Mouse (Mus musculus) retina, postnatal 7 days (tissue): ENCODE results near the gene Dbndd2.
A peak's percentile ranks its signal among the peaks of the same experiment; 100 is the strongest.

Experiments
- DNase-seq: peaks from one replicate; pipeline ENCODE4 v3.0.0-alpha.2; 2012; ENCODE audit warnings: low read depth, low spot score

The Dbndd2 gene

GRCm38 (mm10) chr2:164453887-164454500, 31.9 kb upstream of the Dbndd2 start:
- no peak for DNase-seq

- no peak for DNase-seq
Measured at GRCm38 (mm10) chr2:164454846-164455245, 31.1 kb upstream of the Dbndd2 start.

- no peak for DNase-seq
Measured at GRCm38 (mm10) chr2:164455421-164456190, 30.3 kb upstream of the Dbndd2 start.

DNA sequence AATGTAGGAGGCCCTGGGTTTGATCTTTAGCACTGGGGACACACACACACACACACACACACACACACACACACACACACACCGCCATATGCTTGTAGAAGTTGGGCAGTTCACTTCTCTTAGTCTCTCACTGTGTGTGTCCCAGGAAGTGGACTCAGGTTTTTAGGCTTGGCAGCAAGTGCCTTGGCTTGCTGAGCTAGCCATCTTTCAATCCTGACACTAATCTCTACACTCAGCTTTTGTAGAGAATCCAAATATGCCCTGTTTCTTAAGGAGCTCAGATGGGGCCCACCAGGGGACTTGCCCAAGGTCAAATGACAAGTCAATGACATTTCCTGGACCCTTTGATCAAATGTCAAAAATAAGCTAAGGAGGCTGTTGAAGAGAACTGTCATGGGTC, 29.5 kb upstream of the Dbndd2 start:
- no peak for DNase-seq

- no peak for DNase-seq
Measured at GRCm38 (mm10) chr2:164456864-164457300, 29.0 kb upstream of the Dbndd2 start, which contains the start of gene Sys1. Gene Sys1, plus strand, starts transcription at chr2:164456964.

DNA sequence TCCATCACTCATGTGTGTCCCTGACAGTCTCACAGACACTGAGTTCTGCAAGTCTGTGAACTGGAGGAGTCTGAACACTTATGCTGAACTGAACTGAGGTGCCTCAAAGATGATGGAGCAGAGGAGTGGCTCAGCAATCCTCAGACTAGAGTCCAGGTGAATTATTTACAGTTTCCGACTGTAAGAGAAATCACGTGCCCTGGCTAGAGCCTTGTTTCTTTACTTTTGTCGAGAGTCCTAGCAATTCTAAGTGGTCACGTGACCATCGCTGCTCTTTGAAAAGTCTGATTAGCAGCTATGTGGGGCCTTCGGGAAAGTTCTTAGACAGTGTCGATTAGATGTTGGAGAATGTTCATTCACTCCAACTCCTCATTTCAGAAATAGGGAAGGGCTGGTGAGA, 28.0 kb upstream of the Dbndd2 start:
- DNase-seq: no peak

DNA sequence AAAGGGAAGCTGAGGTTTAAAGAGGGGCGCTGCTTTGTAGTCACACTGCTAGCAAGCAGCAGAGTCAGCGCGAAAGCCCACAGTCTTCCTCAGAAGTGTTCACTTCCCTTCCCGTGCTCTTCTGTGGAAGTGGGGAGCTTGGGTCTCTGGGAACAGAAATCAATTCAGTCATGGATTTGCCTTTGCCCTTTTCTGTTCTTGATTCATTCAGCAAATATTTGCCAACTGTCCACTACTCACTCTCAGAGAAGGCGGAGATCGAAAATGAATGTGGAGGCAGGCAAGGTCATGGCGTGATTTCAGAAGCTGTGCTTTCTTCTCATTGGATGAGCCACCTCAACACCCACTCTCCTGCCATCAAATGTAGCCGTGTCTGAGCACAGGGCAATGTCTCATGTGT, 27.4 kb upstream of the Dbndd2 start:
- no peak for DNase-seq

DNA sequence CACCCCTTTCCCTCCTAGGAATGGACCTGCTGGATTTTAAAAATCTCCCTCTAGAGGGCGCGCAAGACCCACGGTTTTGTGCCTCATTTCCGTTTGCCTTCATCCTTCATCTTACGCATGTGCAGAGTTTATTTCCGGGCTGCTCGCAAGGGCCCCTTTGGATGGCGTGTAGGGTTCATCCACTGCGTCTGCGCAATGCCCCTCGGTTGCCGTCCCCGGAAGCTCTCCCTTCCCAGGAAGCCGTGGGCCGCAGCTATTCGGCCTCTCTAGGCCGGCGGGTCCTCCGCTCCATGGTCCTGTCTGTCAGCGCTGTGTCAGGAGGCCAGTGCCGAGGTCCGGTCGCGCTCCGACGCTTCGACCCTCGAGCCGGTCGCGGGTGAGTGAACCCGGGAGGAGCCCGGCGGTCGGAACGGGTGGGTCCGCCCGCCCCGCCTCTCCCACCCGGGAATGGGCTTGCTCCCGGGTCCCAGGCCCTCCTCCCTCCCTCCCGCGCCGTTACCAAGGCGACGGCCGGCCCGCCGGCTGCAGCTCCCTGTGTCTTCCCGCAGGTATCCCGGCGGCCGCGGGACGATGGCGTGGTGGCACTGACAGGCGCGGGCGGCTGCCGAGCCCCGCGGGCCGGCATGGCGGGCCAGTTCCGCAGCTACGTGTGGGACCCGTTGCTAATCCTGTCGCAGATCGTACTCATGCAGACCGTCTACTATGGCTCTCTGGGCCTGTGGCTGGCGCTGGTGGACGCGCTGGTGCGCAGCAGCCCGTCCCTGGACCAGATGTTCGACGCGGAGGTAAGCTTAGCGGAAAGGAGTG, 25.0 kb upstream of the Dbndd2 start, which contains the start of gene Gm20458:
Gene Gm20458 (plus strand): TSS at position 223 of the 807 bp plus-strand sequence.
- peak; percentile 97 for DNase-seq

- DNase-seq: no peak
Measured at GRCm38 (mm10) chr2:164465161-164465560, 20.7 kb upstream of the Dbndd2 start.

DNA sequence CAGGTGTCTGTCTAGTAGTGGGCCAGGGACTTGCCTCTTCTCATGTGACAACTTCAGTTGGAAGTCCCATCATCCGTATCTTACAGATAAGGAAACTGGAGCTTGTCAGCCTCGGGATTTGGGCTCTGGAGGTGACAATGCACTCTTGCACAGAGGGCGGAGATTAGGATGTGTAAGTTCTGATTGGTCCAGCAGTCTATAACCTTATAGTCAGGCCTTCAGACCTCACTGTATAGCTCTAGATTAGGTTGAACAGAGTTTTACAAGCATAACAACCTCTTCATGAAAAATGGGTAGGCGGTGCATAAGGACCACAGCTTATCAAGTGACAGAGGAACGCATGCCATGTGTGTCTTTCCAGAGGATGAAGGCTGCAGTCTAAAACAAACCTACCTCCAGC, 19.1 kb upstream of the Dbndd2 start:
- DNase-seq: no peak

DNA sequence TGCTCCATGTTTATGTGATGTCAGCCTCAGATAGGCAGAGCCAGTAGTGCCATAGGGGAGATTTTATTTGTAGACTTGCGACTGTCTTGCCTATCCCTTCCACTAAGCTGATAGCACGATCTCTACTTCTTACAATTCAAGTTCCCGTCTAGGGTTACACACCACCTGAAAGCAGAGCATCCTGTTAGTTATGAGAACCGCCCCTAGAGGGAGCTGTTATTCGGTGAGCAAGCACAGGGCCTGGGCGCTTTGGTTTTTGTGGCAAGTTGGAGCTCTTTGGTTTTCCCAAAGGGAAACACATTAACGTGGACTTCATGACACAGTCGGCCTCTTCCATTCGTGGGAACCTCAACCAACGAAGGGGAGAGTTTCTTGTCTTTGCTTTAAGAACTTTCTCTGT, 15.7 kb upstream of the Dbndd2 start:
- peak; percentile 39 for DNase-seq

DNA sequence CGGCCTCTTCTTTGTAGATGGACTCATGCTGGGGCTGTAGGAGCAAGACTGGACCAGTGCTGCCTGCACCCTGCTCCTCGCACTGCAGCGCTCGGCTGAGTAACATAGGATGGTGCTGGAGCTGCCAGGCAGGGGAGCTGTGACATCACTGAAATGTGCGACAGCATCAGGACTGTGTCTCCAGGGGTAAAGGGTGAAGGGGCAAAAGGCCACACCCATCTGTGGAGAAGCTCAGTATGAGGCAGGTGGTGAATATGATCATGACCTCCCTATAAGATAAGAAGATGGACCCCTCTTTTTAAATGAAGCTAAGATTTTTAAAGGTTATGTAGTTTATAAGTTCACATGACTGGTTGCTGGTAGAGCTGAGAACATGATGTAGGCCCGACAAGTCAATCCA, 12.3 kb upstream of the Dbndd2 start, which contains the start of gene Trp53tg5:
Gene Trp53tg5 (minus strand): TSS at position 101 of the 400 bp plus-strand sequence.
- DNase-seq: no peak

DNA sequence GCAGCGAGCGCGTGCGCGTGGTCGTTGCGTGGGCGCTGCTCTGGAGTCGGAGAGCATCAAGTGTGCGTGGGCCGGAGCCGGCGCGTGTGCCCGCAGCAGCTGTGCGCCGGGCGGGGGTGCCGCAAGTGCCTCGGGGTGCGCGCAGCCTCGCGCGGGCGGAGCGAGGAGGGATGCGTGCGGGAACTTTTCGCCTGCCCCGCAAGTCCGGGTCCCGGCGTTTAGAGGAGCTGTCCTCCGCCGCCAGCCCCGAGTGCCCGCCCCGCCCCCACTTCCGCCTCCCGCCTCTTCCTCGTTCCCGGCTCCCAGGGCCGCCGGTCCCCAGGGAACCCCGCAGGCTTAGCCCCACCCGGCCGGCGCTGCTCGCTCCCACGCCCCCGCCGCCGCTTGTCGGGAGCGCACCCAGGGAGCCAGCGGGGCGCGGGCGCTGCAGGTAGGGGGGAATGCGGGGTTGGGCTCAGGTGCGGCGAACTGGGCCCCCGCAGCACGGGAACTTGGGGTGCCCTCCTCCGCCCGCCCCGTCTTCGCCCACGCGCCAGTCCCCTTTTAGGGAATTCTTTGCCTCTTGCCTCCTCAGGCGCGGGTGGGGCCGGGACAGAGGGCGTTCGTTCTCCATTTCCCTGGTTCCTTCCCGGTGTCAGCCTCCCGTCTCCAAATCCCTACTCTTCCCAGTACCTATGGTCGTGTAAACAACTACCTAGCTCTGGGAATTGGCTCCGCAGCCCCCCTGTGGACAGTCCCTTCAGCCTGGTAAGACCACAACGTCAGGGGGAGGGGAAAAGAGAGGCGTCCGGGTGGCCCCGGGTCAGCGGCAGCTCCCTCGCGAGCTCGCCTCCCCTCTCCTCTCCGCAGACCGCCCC, 580 bp downstream of the Dbndd2 start:
- DNase-seq: peak; percentile 34

- no peak for DNase-seq
Measured at GRCm38 (mm10) chr2:164487115-164487527, 1.2 kb downstream of the Dbndd2 start.

GRCm38 (mm10) chr2:164487812-164488211, 1.9 kb downstream of the Dbndd2 start:
- no peak for DNase-seq

- no peak for DNase-seq
Measured at GRCm38 (mm10) chr2:164494126-164494525, 8.2 kb downstream of the Dbndd2 start.

- no peak for DNase-seq
Measured at GRCm38 (mm10) chr2:164496331-164496730, 10.4 kb downstream of the Dbndd2 start.

DNA sequence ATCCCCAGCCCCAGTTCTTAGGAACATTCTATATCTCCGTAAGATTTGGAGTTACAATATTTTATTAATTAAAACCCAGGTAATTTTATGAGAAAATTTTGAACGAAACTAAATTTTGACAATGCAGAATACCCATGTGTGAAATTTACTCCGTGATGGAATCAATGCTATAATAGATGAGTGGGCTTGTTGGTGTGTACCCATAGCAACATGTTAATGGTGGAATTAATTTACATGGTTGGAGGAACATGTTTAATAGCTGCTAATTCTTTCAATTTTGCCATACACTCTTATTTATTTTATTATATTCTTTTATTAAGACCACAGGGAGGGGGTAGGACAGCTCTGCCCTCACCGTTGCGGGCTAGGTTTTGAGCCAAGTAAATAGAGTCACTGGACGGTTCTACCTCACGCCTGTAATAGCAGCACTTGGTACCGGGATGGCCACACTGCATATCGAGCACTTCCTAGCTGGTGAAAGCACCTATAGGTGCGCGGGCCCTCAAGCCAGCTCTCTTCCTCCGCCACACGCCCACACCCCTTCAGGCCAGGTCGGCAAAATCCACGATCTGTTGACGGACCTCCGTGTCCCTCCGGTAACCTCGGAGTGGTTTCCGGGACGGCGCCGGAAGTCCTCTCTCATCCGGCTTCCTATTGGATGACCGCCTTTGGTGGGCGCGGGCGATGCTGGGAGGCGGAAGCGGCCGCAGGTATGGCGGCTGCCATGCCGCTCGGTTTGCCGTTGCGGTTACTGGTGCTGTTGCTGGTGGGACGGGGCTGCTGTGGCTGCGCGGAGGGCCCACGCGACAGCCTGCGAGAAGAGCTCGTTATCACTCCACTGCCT, 11.2 kb downstream of the Dbndd2 start, which contains the start of gene Pigt:
Gene Pigt (plus strand): TSS at position 674 of the 844 bp plus-strand sequence.
- DNase-seq: peak; percentile 81

- no peak for DNase-seq
Measured at GRCm38 (mm10) chr2:164497691-164498268, 11.9 kb downstream of the Dbndd2 start.

DNA sequence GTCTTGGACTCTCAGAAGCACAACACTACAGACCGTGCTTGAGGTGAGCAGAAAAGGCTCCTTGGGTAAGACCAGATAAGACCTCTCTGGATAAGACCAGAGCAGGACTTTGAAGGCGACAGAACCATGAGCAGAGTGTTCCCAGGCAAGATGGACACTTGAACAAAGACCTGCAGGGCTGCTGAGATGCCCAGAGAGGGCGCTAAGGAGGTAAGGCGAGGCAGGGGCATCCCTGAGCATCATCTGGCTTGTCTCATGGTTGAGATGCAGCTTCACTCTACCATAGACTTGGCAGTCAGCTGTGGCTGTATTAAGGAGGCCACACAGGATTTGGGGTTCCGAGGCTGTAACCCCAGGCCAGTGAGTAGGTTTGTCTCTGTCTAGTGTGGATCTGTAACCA, 13.4 kb downstream of the Dbndd2 start:
- no peak for DNase-seq
